Mouse (Mus musculus) CH12.LX (cell line): ENCODE results near the gene Shmt1. TPM values are rescaled to one million over a fixed set of nuclear protein-coding genes. Genes with fewer than 3 reads are reported as not detected.

Source experiments
- DNase-seq: peaks from one replicate; pipeline ENCODE4 v3.0.0-alpha.2; 2013; ENCODE audit errors: extremely low read depth
- H3K27ac ChIP-seq: 2 replicates; pipeline ENCODE4 v1.5.1; 2012; ENCODE audit warnings: low read depth, mild to moderate bottlenecking, control low read depth, moderate library complexity; ENCODE audit not compliant: insufficient read depth
- H3K27me3 ChIP-seq: replicated peaks from 2 replicates; pipeline ENCODE3; 2012; ENCODE audit warnings: inconsistent platforms
- H3K36me3 ChIP-seq, 2 experiments: replicated peaks in 1 of 2; 2 replicates each; pipeline versions ENCODE3 to v1.6.1; 2012; ENCODE audit warnings: inconsistent platforms in 1 of 2, low read length in 1 of 2, mild to moderate bottlenecking in 1 of 2, mixed read lengths in 1 of 2, moderate library complexity in 1 of 2; ENCODE audit not compliant: control insufficient read depth in 1 of 2, insufficient read depth in 1 of 2
- H3K4me1 ChIP-seq, 2 experiments: 2 replicates each; pipeline ENCODE4 v1.6.1; 2012; ENCODE audit warnings: inconsistent platforms in 1 of 2, moderate library complexity in 1 of 2; ENCODE audit not compliant: insufficient read depth in 2 of 2, control insufficient read depth in 1 of 2
- H3K4me2 ChIP-seq: 2 replicates; pipeline ENCODE4 v1.6.1; 2012; ENCODE audit warnings: low read depth, mild to moderate bottlenecking, control low read depth; ENCODE audit not compliant: poor library complexity, insufficient read depth, severe bottlenecking
- H3K4me3 ChIP-seq, 3 experiments: fragments of 150-350 bp in 1 of 3; sonication (generic) in 1 of 3; replicated peaks in 1 of 3; 2 replicates each; pipeline versions ENCODE3 to v1.5.1; 2011 to 2012; ENCODE audit warnings: low read depth in 2 of 3, low read length in 2 of 3, mild to moderate bottlenecking in 2 of 3, moderate library complexity in 2 of 3, control low read depth in 1 of 3, improper control_type of control experiment in 1 of 3, inconsistent platforms in 1 of 3, mixed read lengths in 1 of 3; ENCODE audit not compliant: poor library complexity in 1 of 3
- H3K79me2 ChIP-seq: replicated peaks from 2 replicates; pipeline ENCODE4 v1.6.1; 2012; ENCODE audit warnings: mild to moderate bottlenecking, moderate library complexity; ENCODE audit not compliant: control insufficient read depth, poor library complexity, insufficient read depth, severe bottlenecking; ENCODE audit errors: extremely low read depth
- H3K9ac ChIP-seq: 2 replicates; pipeline ENCODE4 v1.6.1; 2012; ENCODE audit warnings: low read depth, mild to moderate bottlenecking, control low read depth, moderate library complexity; ENCODE audit not compliant: insufficient read depth
- H3K9me3 ChIP-seq: replicated peaks from 2 replicates; pipeline ENCODE3; 2012; ENCODE audit warnings: low read length, inconsistent platforms, mixed read lengths
- BHLHE40 ChIP-seq: IDR thresholded peaks from 2 replicates; pipeline ENCODE4 v1.6.1; 2011; ENCODE audit warnings: mild to moderate bottlenecking, low read depth, low read length, improper control_type of control experiment
- CTCF ChIP-seq, 2 experiments: IDR thresholded peaks in 1 of 2; conservative IDR thresholded peaks in 1 of 2; 2 replicates each; pipeline ENCODE4 v1.5.1; 2011 to 2012; ENCODE audit warnings: low read depth in 2 of 2, low read length in 2 of 2, improper control_type of control experiment in 1 of 2, inconsistent platforms in 1 of 2, mild to moderate bottlenecking in 1 of 2, moderate library complexity in 1 of 2
- E2F4 ChIP-seq: IDR thresholded peaks from 2 replicates; pipeline ENCODE4 v1.6.1; 2011; ENCODE audit warnings: low read depth, low read length, improper control_type of control experiment; ENCODE audit not compliant: insufficient replicate concordance
- EP300 ChIP-seq: IDR thresholded peaks from 2 replicates; pipeline ENCODE4 v1.6.1; 2011; ENCODE audit warnings: low read length, improper control_type of control experiment
- ETS1 ChIP-seq: conservative IDR thresholded peaks from 2 replicates; pipeline ENCODE4 v1.6.1; 2012; ENCODE audit warnings: low read depth, mild to moderate bottlenecking, inconsistent platforms, low read length, improper control_type of control experiment, moderate library complexity
- JUND ChIP-seq: conservative IDR thresholded peaks from 2 replicates; pipeline ENCODE4 v1.6.1; 2011; ENCODE audit warnings: low read depth, low read length, improper control_type of control experiment
- KAT2A ChIP-seq: IDR thresholded peaks from 2 replicates; pipeline ENCODE4 v1.6.1; 2012; ENCODE audit warnings: low read length, improper control_type of control experiment, inconsistent platforms; ENCODE audit not compliant: insufficient replicate concordance
- MAZ ChIP-seq: IDR thresholded peaks from 2 replicates; pipeline ENCODE4 v1.6.1; 2012; ENCODE audit warnings: low read depth, mild to moderate bottlenecking, inconsistent platforms, low read length, improper control_type of control experiment, moderate library complexity
- MEF2A ChIP-seq: IDR thresholded peaks from 2 replicates; pipeline ENCODE4 v1.6.1; 2014; ENCODE audit warnings: low read depth, mild to moderate bottlenecking, inconsistent platforms, low read length, improper control_type of control experiment, borderline replicate concordance
- MXI1 ChIP-seq: IDR thresholded peaks from 2 replicates; pipeline ENCODE4 v1.6.1; 2011; ENCODE audit warnings: mild to moderate bottlenecking, low read depth, low read length, improper control_type of control experiment
- NELFE ChIP-seq: IDR thresholded peaks from 2 replicates; pipeline ENCODE4 v1.6.1; 2011; ENCODE audit warnings: low read depth, low read length, improper control_type of control experiment
- POLR2A ChIP-seq: IDR thresholded peaks from 2 replicates; pipeline ENCODE4 v1.6.1; 2011; ENCODE audit warnings: low read depth, mild to moderate bottlenecking, improper control_type of control experiment, low read length
- POLR2AphosphoS2 ChIP-seq: IDR thresholded peaks from 2 replicates; pipeline ENCODE4 v1.6.1; 2011; ENCODE audit warnings: low read depth, low read length, improper control_type of control experiment
- RAD21 ChIP-seq: IDR thresholded peaks from 2 replicates; pipeline ENCODE4 v1.6.1; 2011; ENCODE audit warnings: low read depth, mild to moderate bottlenecking, low read length, improper control_type of control experiment, moderate library complexity
- SIN3A ChIP-seq: IDR thresholded peaks from 2 replicates; pipeline ENCODE4 v1.6.1; 2012; ENCODE audit warnings: low read length, improper control_type of control experiment, inconsistent platforms
- SMC3 ChIP-seq: IDR thresholded peaks from 2 replicates; pipeline ENCODE4 v1.6.1; 2011; ENCODE audit warnings: low read depth, low read length, improper control_type of control experiment
- TBP ChIP-seq: conservative IDR thresholded peaks from 2 replicates; pipeline ENCODE4 v1.6.1; 2011; ENCODE audit warnings: low read depth, low read length, improper control_type of control experiment
- USF1 ChIP-seq: IDR thresholded peaks from 2 replicates; pipeline ENCODE4 v1.6.1; 2014; ENCODE audit warnings: low read depth, mild to moderate bottlenecking, inconsistent platforms, low read length, improper control_type of control experiment
- USF2 ChIP-seq: conservative IDR thresholded peaks from 2 replicates; pipeline ENCODE4 v1.6.1; 2011; ENCODE audit warnings: low read depth, low read length, improper control_type of control experiment
- ZC3H11A ChIP-seq: IDR thresholded peaks from 2 replicates; pipeline ENCODE4 v1.6.1; 2012; ENCODE audit warnings: low read depth, mild to moderate bottlenecking, inconsistent platforms, low read length, improper control_type of control experiment
- ZNF384 ChIP-seq: IDR thresholded peaks from 2 replicates; pipeline ENCODE4 v1.6.1; 2012; ENCODE audit warnings: low read depth, low read length, improper control_type of control experiment, inconsistent platforms
- dilution Hi-C: fragments of 300-500 bp; cut with MboI; formaldehyde crosslinking; loops from 2 replicates; pipeline ENCODE4 v1.14.3; 2020; ENCODE audit warnings: low sequenced_read_pairs; ENCODE audit not compliant: extremely low pct_unique_long_range_greater_than_20kb, extremely low pct_ligation_motif_present
- in situ Hi-C: fragments of 300-500 bp; cut with MboI; formaldehyde crosslinking; loops from 3 replicates; pipeline ENCODE4 v1.14.3; 2019; ENCODE audit warnings: low sequenced_read_pairs, low pct_ligation_motif_present, low pct_unique_long_range_greater_than_20kb, mixed read lengths
- polyA plus RNA-seq: library from polyadenylated mRNA; unstranded; fragments of >175 nt; gene quantifications from 2 replicates; pipeline ENCODE4 v1.2.1, GENCODE M21; 2012; ENCODE audit warnings: low read depth; ENCODE audit not compliant: insufficient read length
- total RNA-seq, 2 experiments: library from RNA; depleted of rRNA; stranded (reverse); fragments of 300-350 nt in 1 of 2; fragments of >200 nt in 1 of 2; gene quantifications; 2 replicates each; pipeline ENCODE4 v1.2.3; 2012 to 2014

The Shmt1 gene
- total and polyA plus RNA-seq, 3 experiments, result 136 to 197 (median 178) TPM

DNA sequence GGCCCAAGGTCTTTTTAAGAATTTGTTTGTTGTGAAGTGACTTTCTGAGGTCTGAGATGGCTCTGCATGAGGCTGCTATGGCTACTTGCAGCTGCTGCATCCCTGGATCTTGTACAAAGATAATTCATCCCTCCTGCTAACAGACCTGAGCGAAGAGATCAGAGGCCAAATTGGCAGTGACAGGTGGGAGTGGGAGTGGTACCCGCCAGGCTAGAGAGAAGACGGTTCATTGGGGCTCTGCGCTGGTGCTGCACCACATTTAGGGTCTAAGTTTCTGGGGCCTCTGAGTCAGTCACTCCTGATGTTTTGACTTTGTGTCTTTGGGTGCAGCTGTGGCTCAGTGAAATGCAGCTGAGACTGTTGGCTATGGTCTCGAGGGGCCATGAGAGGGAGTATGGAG lies 31.9 kb upstream of the Shmt1 start:
- dilution Hi-C loops (no loop called here), in situ Hi-C loops (no loop called here)
- TF ChIP-seq JUND, result no peak
- TF ChIP-seq SIN3A, result no peak
- TF ChIP-seq ZC3H11A, result no peak
- TF ChIP-seq ETS1, result no peak
- no peak for TF ChIP-seq NELFE
- TF ChIP-seq BHLHE40, result no peak
- TF ChIP-seq RAD21, result no peak
- TF ChIP-seq SMC3, result no peak
- TF ChIP-seq ZNF384, result no peak
- TF ChIP-seq TBP, result no peak
- TF ChIP-seq MXI1, result no peak
- no peak for TF ChIP-seq E2F4
- TF ChIP-seq POLR2AphosphoS2, result no peak
- no peak for TF ChIP-seq CTCF (conservative IDR thresholded peaks at IDR 0.05 in 1 of 2, IDR thresholded peaks at IDR 0.05 in 1 of 2; ENCODE audit: low read depth in 2 of 2, low read length in 2 of 2)
- no peak for TF ChIP-seq USF1
- H3K36me3 ChIP-seq, result peaks cover 38 to 78% of the 10 kb centered on the region in 2 experiments
- H3K9ac ChIP-seq, result no peak overlapping the region
- no peak overlapping the region for H3K27ac ChIP-seq
- H3K27me3 ChIP-seq, result no peaks in the 10 kb centered on the region
- H3K4me3 ChIP-seq, result no peak overlapping the region
- DNase-seq, result no peak
- peaks cover 10% of the 10 kb centered on the region for H3K79me2 ChIP-seq
- no peaks in the 10 kb centered on the region for H3K9me3 ChIP-seq
- H3K4me1 ChIP-seq, result peaks cover 4 to 28% of the 10 kb centered on the region in 2 experiments; a peak in 3 of 4 replicates
- no peak overlapping the region for H3K4me2 ChIP-seq

DNA sequence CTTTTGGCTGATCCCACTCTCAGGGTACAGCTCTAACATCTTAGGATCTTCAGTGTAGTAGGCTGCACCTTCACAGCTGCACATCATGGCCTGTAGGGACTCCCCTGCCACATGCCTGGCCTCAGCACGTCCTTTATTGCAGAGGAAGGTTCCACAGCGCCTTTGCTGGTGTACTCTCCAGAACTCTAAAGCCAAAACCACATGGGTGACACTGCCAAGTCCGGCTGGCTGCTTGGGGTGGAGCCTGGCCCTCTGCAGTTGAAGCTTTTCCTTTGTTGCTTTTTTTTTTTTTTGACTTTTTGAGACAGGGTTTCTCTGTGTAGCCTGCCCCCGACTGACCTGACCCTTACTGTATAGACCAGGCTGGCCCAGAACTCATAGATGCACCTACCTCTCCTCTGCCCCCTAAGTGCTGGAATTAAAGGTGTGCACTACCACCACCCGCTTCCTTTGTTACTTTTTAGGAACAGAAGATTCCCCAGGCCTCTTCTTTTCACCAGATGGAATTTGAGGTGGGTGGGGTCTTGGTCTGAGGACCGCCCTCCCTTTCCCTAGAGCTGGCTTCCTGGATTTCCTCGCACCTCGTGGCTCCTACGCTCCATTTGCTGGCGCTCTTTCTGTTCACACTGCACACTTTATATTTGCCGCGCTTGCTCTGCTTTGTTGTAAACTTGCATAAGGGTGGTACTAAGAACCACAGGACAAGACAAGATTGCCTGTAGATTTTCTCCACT lies 30.1 kb upstream of the Shmt1 start:
- Histone ChIP-seq H3K4me3 (no peak overlapping the region), H3K36me3 (peaks cover 32 to 82% of the 10 kb centered on the region in 2 experiments), H3K4me1 (peaks cover 4 to 28% of the 10 kb centered on the region in 2 experiments; a peak in 3 of 4 replicates), H3K27ac (no peak overlapping the region), H3K4me2 (no peak overlapping the region), H3K9me3 (no peaks in the 10 kb centered on the region), H3K9ac (no peak overlapping the region), H3K27me3 (no peaks in the 10 kb centered on the region), H3K79me2 (peaks cover 17% of the 10 kb centered on the region)
- no peak for DNase-seq
- dilution Hi-C loops (no loop called here), in situ Hi-C loops (no loop called here)
- TF ChIP-seq MEF2A (no peak), KAT2A (no peak), JUND (no peak), MAZ (no peak), ZC3H11A (no peak), POLR2A (no peak), EP300 (no peak), USF2 (no peak), E2F4 (no peak), ZNF384 (no peak), SIN3A (no peak)
